Mouse (Mus musculus) heart, adult 2 months (tissue): ENCODE results near the gene Ube2b. TPM values are rescaled to one million over a fixed set of nuclear protein-coding genes. Genes with fewer than 3 reads are reported as not detected.
A peak's percentile ranks its signal among the peaks of the same experiment; 100 is the strongest.

Experiments used
- DNase-seq, 2 experiments: peaks; one replicate each; pipeline ENCODE4 v3.0.0; 2021
- H3K27ac ChIP-seq: fragments of 200-600 bp; 2 replicates; pipeline ENCODE4 v1.8.1; 2022
- H3K27me3 ChIP-seq: fragments of 200-500 bp; 2 replicates; pipeline ENCODE4 v1.6.1; 2012; ENCODE audit warnings: mild to moderate bottlenecking, low read length, inconsistent platforms, mixed read lengths; ENCODE audit not compliant: control insufficient read depth, insufficient read depth
- H3K36me3 ChIP-seq: fragments of 200-500 bp; 2 replicates; pipeline ENCODE4 v1.6.1; 2012; ENCODE audit warnings: low read length, inconsistent platforms; ENCODE audit not compliant: control insufficient read depth, insufficient read depth
- H3K4me1 ChIP-seq: fragments of 200-500 bp; 2 replicates; pipeline ENCODE4 v1.6.1; 2011; ENCODE audit warnings: low read length; ENCODE audit not compliant: control insufficient read depth, insufficient read depth
- H3K4me3 ChIP-seq: fragments of 200-600 bp; 2 replicates; pipeline ENCODE4 v1.8.1; 2022
- H3K79me2 ChIP-seq: fragments of 200-500 bp; replicated peaks from 2 replicates; pipeline ENCODE4 v1.6.1; 2012; ENCODE audit warnings: mild to moderate bottlenecking, inconsistent platforms, low read length, moderate library complexity, mixed read lengths; ENCODE audit not compliant: control insufficient read depth, insufficient read depth
- H3K9ac ChIP-seq: fragments of 200-500 bp; 2 replicates; pipeline ENCODE4 v1.6.1; 2012; ENCODE audit warnings: low read depth, mild to moderate bottlenecking, control low read depth, inconsistent platforms, low read length, mixed read lengths
- CTCF ChIP-seq: fragments of 200-600 bp; IDR thresholded peaks from 2 replicates; pipeline ENCODE4 v1.8.1; 2022; ENCODE audit warnings: antibody characterized with exemption, mild to moderate bottlenecking, moderate library complexity
- EP300 ChIP-seq: fragments of 200-500 bp; IDR thresholded peaks from 2 replicates; pipeline ENCODE4 v1.6.1; 2011; ENCODE audit warnings: low read depth, low read length, control low read depth; ENCODE audit not compliant: insufficient read depth
- POLR2A ChIP-seq: fragments of 200-500 bp; IDR thresholded peaks from 2 replicates; pipeline ENCODE4 v1.6.1; 2011; ENCODE audit warnings: mild to moderate bottlenecking, low read depth, low read length, control low read depth; ENCODE audit not compliant: insufficient read depth
- WGBS: fragments of 180-500 bp; shearing (Covaris S2); methylation state at CpG from one replicate; pipeline ENCODE4 v1.1.7; 2018; 5-methylcytosine and 5-hydroxymethylcytosine counted together
- intact Hi-C: fragments of 180-260 bp; cut with DNase I; formaldehyde crosslinking; loops from one replicate; pipeline ENCODE4 v1.15.1; 2025
- polyA plus RNA-seq: library from polyadenylated mRNA; depleted of rRNA; stranded (reverse); fragments of >200 nt; gene quantifications from 2 replicates; pipeline ENCODE4 v1.2.3, GENCODE M21; 2012
- total RNA-seq, 2 experiments: library from RNA; stranded (reverse); gene quantifications; 2 replicates each; pipeline ENCODE4 v1.2.3; 2021

The Ube2b gene
- total and polyA plus RNA-seq, 3 experiments = 197 to 344 (median 265) TPM

DNA sequence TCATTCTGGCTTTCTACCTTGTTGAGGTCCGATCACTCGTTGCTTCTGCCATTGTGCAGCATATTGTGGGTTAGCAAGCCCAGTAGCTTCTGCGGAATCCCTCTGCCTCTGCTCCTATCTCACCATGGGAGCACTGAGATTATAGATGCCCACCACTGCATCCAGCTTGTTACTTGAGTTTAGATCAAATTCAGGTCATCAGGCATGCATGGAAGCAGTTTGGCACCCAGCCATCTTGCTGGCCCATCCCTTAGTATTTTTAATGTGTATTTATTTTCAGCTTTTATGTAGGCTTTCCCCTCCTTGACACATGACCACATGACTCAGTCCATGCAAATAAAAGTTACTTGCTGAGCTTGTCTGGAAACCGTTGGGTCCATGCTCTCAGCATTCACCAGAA lies 42.8 kb downstream of the Ube2b start:
- DNase-seq = no peak
- 86% methylated on average over 4 of the region's 4 CpGs for WGBS
- H3K27me3 ChIP-seq = no peaks in the 10 kb centered on the region
- no peak overlapping the region for H3K27ac ChIP-seq
- no peaks in the 10 kb centered on the region for H3K36me3 ChIP-seq
- H3K4me1 ChIP-seq = no peaks in the 10 kb centered on the region
- TF ChIP-seq CTCF (no peak), POLR2A (no peak), EP300 (no peak)
- no peak overlapping the region for H3K9ac ChIP-seq
- no peaks in the 10 kb centered on the region for H3K79me2 ChIP-seq
- intact Hi-C loops = no loop called here
- H3K4me3 ChIP-seq = no peak overlapping the region

GRCm38 (mm10) chr11:51956112-51956511 lies 44.5 kb downstream of the Ube2b start:
- H3K4me3 ChIP-seq = no peak overlapping the region
- DNase-seq = no peak
- TF ChIP-seq POLR2A = no peak
- no peak for TF ChIP-seq EP300
- no peak for TF ChIP-seq CTCF
- H3K79me2 ChIP-seq = no peaks in the 10 kb centered on the region
- no peak overlapping the region for H3K9ac ChIP-seq
- H3K27me3 ChIP-seq = no peaks in the 10 kb centered on the region
- no peaks in the 10 kb centered on the region for H3K36me3 ChIP-seq
- intact Hi-C loops = no loop called here
- no peak overlapping the region for H3K27ac ChIP-seq
- H3K4me1 ChIP-seq = no peaks in the 10 kb centered on the region; the same call in 1 of the 2 replicates
- WGBS = 77% methylated on average over 9 of the region's 9 CpGs

- Histone ChIP-seq H3K36me3 (no peaks in the 10 kb centered on the region), H3K79me2 (no peaks in the 10 kb centered on the region), H3K9ac (no peak overlapping the region), H3K27ac (no peak overlapping the region), H3K4me1 (peaks cover 6% of the 10 kb centered on the region), H3K27me3 (no peaks in the 10 kb centered on the region), H3K4me3 (no peak overlapping the region)
- no peak for DNase-seq
- intact Hi-C loops = loop anchor here (5.0 kb wide), 1 partner anchor 35 kb away; no protein-coding TSS in a partner anchor
- no peak for TF ChIP-seq POLR2A
- no peak for TF ChIP-seq EP300
- no peak for TF ChIP-seq CTCF
- 37% methylated on average over 5 of the region's 5 CpGs for WGBS
These were observed 48.6 kb downstream of the Ube2b start for GRCm38 (mm10) chr11:51951861-51952420.

- Histone ChIP-seq H3K9ac (no peak overlapping the region), H3K27me3 (no peaks in the 10 kb centered on the region), H3K4me1 (peaks cover 6% of the 10 kb centered on the region), H3K36me3 (no peaks in the 10 kb centered on the region), H3K27ac (no peak overlapping the region), H3K79me2 (no peaks in the 10 kb centered on the region), H3K4me3 (no peak overlapping the region)
- DNase-seq = no peak
- WGBS = 77% methylated on average over 9 of the region's 9 CpGs
- intact Hi-C loops = loop anchor here (5.0 kb wide), 1 partner anchor 33 kb away; no protein-coding TSS in a partner anchor
- peak; percentile 40; the same call in 1 of the 2 replicates for TF ChIP-seq CTCF
- no peak for TF ChIP-seq EP300
- TF ChIP-seq POLR2A = no peak
These were observed 50.6 kb downstream of the Ube2b start for GRCm38 (mm10) chr11:51949919-51950318.

GRCm38 (mm10) chr11:51949155-51949840 lies 51.3 kb downstream of the Ube2b start:
- no peak for DNase-seq
- H3K4me1 ChIP-seq = peaks cover 7% of the 10 kb centered on the region
- TF ChIP-seq EP300 (no peak), CTCF (no peak), POLR2A (no peak)
- H3K27ac ChIP-seq = no peak overlapping the region
- intact Hi-C loops = no loop called here
- 45% methylated on average over 9 of the region's 9 CpGs for WGBS
- H3K79me2 ChIP-seq = no peaks in the 10 kb centered on the region
- no peak overlapping the region for H3K9ac ChIP-seq
- no peaks in the 10 kb centered on the region for H3K36me3 ChIP-seq
- no peak overlapping the region for H3K4me3 ChIP-seq
- H3K27me3 ChIP-seq = no peaks in the 10 kb centered on the region

DNA sequence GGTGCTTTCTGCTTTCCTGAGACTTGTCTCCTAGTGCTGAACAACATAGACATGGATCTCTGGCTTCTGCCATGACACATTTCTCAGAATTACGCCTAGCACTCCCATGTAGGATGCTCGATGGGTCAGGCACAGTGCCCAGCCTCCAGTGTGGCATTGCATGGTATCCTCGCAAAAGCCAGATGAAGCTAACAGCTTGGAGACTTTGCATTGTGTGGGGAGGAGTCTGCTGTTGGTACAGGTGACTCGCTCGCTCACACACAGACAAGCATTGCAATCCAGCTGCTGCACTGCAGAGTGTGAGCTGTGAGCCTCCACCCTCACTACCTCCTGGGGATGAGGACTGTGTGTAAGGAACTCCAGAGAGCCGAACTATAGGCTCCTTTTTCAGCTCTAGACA lies 54.4 kb downstream of the Ube2b start:
- intact Hi-C loops = no loop called here
- no peak overlapping the region for H3K27ac ChIP-seq

More for the DNA sequence above, 54.4 kb downstream of the Ube2b start:
- DNase-seq = no peak
- Histone ChIP-seq H3K79me2 (no peaks in the 10 kb centered on the region), H3K4me3 (no peak overlapping the region), H3K36me3 (no peaks in the 10 kb centered on the region), H3K27me3 (no peaks in the 10 kb centered on the region), H3K4me1 (peaks cover 7% of the 10 kb centered on the region), H3K9ac (no peak overlapping the region)
- WGBS = 77% methylated on average over 6 of the region's 6 CpGs
- TF ChIP-seq POLR2A = no peak
- TF ChIP-seq EP300 = no peak
- TF ChIP-seq CTCF = no peak
